Mouse (Mus musculus): Measurements from ENCODE around the gene Tbx15.

The Tbx15 gene

GRCm38 (mm10) chr3:99248831-99249550, 8.8 kb downstream of the Tbx15 start:
- no peak for DNase-seq (ENCODE audit: low read depth, low spot score)

- DNase-seq (ENCODE audit: low read depth, low spot score), result no peak
These were observed 9.3 kb downstream of the Tbx15 start for GRCm38 (mm10) chr3:99249551-99249870.

DNA sequence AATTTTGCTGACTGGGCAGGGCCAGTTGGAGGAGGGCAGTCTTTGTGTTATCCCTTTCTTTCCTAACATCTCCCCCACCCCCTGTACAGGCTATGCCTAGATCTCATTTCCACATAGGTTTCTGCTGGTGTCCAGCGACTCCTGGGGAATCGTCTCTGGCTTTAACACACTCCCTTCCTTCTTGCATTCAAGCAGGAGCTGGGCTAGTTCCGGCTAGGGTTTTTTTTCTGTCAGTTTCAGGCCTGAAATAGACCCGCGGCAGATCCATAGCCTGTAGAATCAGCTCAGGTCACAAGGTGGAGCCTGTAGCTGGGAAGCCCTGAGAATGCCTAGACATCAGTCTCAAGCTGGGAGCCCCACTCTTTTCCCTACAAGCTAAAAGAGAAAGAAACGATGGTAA, 9.7 kb downstream of the Tbx15 start:
- no peak for DNase-seq (ENCODE audit: low read depth, low spot score)

GRCm38 (mm10) chr3:99251271-99252165, 11.3 kb downstream of the Tbx15 start:
- DNase-seq (ENCODE audit: low read depth, low spot score), result no peak

DNA sequence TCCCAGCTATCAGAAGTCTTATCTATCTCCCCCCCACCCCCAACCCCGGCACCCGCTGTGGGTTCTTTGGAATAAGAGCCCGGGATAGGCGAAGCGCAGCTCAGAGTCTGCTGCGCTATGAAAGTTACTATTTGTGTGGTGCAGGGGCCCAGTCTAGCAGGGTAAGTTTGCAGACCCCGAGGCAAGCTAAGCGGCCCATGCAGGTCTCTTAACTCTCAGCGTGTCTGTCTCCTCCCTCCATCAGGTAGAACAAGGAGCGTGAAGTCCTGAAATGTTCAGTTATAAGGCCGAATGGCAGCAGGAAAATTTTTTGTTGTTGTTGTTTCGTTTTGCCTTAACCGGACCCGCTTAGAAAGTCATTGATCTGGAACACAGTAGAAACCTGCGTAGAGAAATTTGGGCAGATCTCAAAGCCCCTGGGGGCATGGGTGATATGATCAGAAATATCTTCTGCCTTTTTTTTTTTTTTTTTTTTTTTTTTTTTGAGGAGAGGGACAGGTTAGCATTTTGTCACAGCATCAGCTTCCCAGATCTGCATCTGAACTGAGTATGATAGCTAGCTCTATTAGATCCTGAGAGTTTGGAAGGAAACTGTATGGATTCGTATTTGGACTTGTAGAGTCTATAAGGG, 12.4 kb downstream of the Tbx15 start:
- DNase-seq (ENCODE audit: low read depth, low spot score), result no peak

- no peak for DNase-seq (ENCODE audit: low read depth, low spot score)
These were observed 12.9 kb downstream of the Tbx15 start for GRCm38 (mm10) chr3:99253092-99253488.

DNA sequence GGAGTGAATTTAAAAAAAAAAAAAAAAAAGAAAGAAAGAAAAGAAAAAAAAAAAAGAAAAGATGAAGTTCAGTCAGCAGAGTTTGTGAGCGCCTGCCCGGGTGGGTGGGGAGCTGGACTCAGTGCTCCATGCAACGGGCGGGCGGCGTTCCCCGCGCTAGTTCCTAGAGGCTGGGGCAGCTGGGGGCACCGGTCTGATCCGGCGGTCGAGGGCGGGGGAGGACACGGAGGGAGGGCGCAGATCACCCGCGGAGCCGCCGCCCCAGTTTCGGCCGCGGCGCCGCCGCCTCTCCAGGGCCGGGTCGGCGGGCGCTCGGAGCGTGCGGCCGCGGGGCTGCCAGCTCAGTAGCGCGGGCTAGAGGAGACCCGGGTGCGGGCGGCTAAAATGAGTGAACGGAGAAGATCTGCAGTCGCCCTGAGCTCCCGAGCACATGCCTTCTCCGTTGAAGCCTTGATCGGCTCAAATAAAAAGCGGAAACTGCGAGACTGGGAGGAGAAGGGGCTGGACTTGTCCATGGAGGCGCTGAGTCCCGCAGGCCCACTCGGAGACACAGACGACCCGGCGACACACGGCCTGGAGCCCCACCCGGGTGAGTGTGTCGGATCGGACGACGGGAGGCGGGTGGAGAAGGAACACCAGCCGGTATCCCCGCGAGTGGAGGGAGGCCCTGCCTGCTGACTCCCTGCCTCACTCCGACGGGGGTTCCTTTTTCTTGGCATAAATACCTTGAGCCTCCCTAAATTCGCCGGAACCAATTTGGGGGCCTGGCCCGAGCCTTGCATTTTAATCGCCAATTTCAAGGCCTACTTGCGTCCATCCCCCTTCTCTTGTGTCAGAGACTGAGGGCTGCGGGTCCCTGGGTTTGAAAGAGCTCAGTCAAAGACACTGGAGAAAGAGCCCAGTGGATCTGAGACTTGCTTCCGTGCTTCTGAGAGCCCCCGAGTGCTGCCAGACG, 13.6 kb downstream of the Tbx15 start:
- DNase-seq (ENCODE audit: low read depth, low spot score), result no peak

- DNase-seq (ENCODE audit: low read depth, low spot score), result no peak
These were observed 14.5 kb downstream of the Tbx15 start for GRCm38 (mm10) chr3:99254559-99255151.

DNA sequence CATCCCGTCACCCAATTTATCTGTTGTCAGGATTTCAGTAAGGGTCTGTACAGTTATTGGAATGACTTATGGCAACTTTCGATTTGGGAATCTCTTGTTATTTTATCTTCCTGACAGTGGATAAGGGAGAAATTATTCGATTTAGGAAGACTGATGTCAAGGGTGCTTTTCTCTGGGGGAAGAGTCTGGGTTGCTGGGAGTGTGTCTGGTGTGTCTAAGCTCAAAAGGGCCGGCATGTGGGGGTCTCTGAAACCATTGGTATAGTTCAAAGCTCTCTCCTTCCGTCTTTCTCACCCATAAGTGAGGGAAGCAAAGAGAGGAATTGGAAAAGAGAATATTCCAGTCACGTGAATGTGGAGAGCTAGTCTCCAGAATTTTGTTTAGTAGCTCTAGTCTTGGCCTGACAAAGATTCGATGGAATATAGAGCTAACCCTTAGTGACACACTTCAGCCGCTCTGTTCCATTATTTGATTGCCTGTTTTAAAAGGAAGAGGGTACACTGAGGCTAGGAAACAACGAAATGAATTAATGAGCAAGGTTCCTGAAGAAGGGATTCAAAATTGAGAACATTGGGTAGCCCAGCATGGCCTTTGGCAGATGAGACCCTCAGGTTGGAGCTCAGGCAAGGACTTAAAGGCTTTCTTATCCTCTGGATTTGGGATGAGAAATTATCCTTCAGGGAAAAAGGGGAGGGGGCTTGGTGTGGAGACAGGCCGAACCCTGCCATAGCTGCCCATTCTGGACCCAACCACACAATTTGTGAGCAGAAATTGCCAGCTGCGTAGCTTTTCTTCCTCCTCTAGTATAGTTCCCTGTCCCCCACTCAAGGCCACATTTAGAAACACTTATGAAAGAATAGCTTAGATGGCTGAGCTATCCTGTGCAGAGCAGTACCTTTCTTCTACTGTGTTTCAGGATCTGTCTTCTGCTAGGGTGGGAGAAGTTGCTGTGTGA, 15.5 kb downstream of the Tbx15 start:
- DNase-seq (ENCODE audit: low read depth, low spot score), result no peak

DNA sequence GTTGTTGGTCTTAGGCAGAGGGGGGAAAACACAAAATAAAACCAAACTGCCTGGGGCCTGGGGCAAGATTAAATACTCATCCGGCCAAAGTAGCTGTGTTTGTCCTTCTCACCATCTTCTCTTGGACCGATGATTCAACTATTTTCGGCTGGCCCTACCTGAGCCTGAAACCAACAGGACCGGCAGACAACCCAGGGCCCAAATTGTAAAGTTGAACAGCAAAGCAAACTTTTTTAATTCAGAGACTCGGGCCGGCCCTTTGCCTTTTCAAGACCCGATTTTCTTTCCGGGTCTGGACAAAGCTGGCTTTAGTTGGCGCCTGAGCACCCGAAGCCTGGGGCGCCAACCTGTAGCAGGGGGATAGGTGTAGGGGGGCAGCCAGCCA, 16.2 kb downstream of the Tbx15 start:
- no peak for DNase-seq (ENCODE audit: low read depth, low spot score)

- no peak for DNase-seq (ENCODE audit: low read depth, low spot score)
These were observed 16.6 kb downstream of the Tbx15 start for GRCm38 (mm10) chr3:99256766-99257165.

DNA sequence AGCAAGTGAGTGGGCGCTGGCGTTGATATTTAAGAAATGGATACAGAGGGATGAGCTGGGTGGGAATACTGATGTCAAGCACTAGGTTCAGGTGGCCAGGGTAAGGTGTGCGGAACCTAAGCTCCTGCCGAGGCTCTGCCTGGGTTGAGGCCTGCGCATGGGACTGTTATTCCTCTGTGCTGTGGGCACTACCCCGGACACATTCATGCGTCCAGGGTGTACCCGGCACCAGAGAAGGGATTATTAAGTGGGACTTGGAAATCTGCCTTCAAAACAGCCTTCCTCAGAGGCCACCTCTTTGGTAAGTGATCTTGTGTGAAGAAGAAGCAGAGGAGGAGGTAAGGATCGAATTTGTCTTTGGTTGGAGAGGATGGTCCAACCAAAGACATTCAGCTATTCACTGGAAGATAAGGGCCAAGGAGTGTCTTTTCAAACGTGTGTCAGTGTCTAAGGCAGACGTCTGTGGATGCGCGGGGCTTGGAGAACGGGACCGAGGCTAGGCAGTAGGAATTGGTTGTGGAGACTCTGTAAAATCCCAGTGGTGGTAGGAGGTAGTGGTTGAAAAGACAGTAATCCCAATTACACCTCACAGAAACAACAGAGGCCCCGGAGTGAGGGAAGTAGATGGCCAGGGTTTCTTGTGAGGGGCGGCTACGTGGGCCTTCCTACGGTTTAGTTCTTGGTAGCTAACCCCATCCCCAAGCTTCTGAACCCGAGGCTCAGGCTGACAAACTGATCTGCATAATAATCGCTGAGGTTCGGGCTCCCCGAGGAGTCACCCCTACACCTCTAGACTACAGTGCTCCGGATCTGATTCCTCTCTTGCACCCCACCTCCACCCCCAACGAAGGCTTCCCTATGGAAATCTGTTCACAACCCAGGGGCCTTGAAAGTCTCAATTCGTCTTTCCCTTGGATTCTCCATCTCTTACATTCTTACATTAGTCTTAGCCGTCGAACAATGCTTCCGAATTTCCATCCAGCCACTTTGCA, 17.7 kb downstream of the Tbx15 start:
- DNase-seq (ENCODE audit: low read depth, low spot score), result no peak

- DNase-seq (ENCODE audit: low read depth, low spot score), result no peak
These were observed 19.6 kb downstream of the Tbx15 start for GRCm38 (mm10) chr3:99259741-99260270.

DNA sequence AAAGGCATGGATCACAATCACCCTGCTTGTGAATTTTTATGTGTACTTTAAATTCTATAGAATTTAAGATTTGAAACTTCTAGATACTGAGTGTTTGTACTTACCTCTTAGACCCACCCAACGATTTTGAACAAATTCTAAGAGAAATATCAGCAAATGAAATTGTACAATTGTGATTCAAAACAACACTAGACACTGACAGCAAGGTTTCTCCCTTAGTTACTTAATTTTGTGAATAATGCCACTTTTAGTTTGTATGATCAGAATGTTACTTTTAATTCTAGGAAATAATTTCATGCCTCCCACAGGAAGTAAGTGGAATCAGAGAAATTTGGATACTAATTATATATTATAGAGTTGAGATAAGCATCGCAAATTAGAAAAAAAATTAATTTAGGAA, 20.2 kb downstream of the Tbx15 start:
- DNase-seq (ENCODE audit: low read depth, low spot score), result no peak

DNA sequence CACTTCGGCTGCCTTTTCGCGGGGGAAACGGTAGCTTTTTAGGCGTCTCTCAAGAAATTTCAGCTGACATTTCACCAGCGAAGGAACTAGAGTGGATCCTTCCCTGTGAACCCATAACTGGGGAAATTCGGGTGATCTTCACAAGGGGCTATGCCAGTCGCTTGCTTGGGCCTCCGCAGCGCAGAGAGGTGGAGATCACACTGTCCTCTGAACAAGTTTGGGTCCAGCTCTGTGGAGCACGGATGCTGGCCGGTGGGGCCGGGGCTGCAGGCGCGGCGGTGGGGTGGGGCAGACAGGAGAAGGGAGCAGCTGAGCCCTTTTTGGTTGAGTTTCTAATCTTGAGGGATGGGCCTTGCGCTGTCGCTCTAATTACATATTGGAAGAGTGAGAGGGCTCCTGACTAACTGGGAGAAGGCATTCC, 21.2 kb downstream of the Tbx15 start:
- no peak for DNase-seq (ENCODE audit: low read depth, low spot score)

DNA sequence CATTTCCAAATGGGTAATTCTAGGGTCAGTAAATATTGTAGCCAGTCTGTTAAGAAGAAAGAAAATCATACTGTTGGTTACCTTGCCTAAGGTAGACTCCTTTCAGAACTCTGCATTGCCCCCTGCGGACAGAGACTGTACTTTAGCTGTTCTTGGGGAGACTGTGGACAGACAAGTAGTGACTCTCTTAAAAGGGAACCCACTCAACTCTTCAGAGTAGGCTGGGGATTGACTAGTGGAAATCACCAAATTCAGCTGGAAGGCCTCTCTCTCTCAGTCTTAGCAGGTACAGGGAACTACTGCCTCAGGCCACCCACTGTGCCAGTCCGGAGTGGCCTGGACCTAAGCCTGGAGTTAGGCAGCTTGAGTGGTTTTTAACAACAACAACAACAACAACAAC, 21.8 kb downstream of the Tbx15 start:
- DNase-seq (ENCODE audit: low read depth, low spot score), result no peak

GRCm38 (mm10) chr3:99263471-99263903, 23.3 kb downstream of the Tbx15 start:
- DNase-seq (ENCODE audit: low read depth, low spot score), result no peak

DNA sequence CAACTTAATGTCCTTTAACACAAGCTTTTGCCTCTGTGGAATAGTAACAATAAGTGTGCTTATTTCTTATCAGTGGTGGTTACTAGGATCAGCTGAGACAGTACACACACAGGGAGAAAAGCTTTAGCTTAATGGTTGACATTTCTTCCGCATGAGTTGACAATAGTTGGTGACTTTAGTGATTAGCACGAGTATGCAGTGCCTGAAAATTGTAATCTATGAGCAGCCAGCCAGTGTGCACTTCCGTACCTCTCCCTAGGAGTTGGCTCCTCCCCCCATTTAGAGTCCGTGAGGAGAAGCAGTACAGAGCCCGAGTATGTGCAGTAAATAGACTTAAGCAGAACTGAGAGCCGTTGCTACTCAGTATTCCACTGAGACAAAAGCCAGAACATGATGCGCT, 24.5 kb downstream of the Tbx15 start:
- no peak for DNase-seq (ENCODE audit: low read depth, low spot score)
